Mouse (Mus musculus): ENCODE results near the gene Chd5. TPM values are rescaled to one million over a fixed set of nuclear protein-coding genes. Genes with fewer than 3 reads are reported as not detected.

Chd5 gene
- total RNA-seq, 2 experiments from 2014 or later: 6.9 to 9.7 TPM

DNA sequence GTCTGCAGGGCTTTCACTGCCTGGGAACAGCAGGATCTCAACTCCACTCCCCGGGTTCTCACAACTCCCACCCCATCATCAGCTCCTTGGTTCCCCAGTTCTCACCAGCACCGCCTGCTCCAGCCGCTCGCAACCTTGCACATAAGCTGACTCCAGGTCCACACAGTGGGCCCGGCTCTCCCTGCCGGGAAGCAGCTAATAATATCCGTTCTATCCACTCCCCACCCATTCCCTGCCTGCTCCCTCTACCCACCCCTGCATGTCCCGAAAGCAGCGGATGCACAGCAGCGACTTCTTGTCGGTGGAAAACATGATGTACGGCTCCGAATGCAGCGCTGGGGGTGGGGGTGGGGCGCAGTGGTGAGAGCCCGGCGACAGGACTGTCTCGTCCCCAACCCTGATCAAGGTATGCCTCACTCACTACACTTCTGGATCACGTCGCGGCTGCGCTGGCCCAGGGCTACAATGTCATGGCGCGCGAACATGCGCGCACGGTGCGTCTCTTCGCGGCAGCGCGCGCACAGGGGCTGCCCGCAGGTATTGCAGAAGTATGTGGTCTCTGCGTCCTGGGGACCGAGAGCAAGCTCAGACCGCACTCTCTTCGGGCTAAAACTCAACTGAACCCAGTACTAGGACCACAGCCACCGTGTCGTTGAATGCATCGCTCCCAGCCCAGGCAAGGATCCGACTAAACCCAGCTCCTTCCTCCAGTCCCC, 22.8 kb upstream of the Chd5 start:
- no peak for DNase-seq (ENCODE audit: low spot score in 2 of 2)

DNA sequence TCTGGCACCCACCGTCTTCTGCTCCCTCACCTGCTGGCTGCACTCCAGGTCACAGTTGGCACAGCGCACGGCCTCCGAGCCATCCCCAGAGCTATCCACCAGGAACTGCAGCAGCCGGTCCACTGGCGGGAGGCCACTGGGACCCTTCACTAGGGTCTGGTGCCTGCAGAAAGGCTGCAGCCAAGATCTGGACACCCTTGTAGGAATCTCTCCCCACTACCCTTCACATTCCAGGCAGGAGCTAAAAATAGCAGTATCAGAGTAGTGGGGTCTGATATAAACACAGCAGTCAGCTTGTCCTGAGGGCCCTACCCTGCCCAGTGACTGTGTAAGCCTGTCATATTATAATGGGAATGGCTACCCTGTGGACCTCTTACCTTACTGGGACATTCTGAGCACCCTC, 20.8 kb upstream of the Chd5 start:
- no peak for DNase-seq (ENCODE audit: low spot score in 2 of 2)

- peak; percentile 58 to 62 for DNase-seq (ENCODE audit: low spot score in 2 of 2)
These were observed 19.8 kb upstream of the Chd5 start, which contains the start of gene Rnf207 for GRCm38 (mm10) chr4:152318517-152319234. Gene Rnf207 (minus strand): TSS chr4:152318993.

GRCm38 (mm10) chr4:152321464-152321863, 17.0 kb upstream of the Chd5 start:
- no peak for DNase-seq (ENCODE audit: low spot score in 2 of 2)

DNA sequence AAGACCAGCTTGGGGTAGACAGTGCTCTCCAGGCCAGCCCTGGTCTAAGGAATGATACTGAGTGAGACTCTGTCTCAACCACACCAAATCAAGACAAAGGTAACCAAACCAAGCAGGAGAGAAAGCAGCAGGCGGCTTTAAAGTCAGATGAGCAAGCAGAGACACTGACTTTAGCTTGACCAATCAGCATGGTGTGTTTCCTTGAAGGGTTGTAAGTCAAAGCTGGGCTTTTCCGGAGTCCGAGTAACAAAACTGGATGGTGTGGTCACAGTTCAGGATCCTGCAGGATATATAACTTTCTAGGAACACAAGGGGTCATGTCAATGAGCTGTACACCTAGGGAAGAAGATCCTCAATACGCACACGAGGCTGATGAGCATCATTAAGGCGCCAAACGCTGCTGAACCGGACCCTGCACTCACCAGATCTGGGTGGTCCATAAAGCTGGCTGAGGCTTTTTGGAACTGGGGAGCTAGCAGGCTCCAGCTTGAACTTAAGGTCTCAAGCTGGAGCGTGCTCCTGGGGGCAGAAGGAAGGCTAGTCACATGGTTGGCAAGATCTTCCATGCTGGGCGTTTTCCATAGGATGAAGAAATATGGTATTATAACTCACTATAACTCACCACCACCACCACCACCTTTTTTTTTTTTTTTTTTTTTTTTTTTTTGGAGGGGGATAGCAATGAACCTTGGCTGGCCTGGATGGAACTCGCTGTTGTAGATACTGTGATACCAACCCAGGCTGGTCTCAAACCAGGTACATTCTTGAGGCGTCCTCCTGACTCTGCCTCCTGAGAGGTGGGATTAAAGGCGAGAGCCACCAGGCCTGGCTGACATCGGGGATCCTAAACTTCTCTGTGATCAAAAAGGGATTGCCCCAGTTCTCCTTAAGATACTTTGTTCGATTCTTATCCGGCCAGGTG, 13.5 kb upstream of the Chd5 start:
- no peak for DNase-seq (ENCODE audit: low spot score in 2 of 2)

- peak; percentile 82 to 83 for DNase-seq (ENCODE audit: low spot score in 2 of 2)
These were observed 12.7 kb upstream of the Chd5 start, which contains the start of gene Rpl22 for GRCm38 (mm10) chr4:152325574-152326411. Gene Rpl22 (plus strand): TSS chr4:152325742.

DNA sequence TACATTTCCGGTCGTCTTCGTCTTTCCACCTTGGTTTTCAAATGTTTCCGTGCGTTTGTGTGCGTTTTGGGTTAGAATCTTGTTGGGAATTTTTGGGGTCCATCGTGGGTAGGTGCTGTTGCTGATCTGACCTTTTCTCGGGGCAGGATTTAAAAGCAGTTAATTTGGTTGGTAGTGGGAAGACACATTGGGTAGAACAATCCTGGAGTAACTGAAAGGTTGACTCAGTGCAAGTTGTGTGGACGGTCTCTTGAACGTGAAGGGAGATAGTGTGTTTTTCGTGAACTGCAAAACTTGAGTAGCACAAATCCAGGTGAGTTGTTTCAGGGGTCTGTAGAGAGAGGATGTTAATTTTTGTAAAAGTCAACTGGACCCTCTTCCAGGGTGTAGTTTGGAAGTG, 11.9 kb upstream of the Chd5 start:
- no peak for DNase-seq (ENCODE audit: low spot score in 2 of 2)

- peak in 1 of 2 experiments; percentile 42 for DNase-seq (ENCODE audit: low spot score in 2 of 2)
These were observed 9.8 kb upstream of the Chd5 start for GRCm38 (mm10) chr4:152328691-152329090.

DNA sequence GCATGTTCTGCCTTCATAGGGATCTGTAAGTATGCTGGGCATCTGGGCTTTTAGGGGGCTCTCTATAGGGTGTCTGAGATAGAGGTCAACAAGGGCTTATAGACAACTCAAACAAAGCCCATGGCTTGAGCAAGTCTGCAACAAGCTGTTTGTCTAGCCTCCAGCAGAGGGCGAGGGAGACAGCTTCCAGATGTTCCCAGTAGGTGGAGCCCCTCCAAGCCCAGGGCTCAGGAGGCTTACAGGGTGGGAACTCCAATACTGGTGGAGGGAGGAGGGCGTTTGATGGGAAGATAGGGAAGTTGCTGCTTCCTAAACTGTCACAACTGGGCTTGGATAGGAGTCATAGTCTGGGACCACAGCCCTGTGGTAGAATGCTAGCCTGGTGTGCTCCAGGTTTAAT, 5.5 kb upstream of the Chd5 start:
- peak; percentile 45 to 48 for DNase-seq (ENCODE audit: low spot score in 2 of 2)

GRCm38 (mm10) chr4:152333587-152333986, 4.9 kb upstream of the Chd5 start:
- no peak for DNase-seq (ENCODE audit: low spot score in 2 of 2)

DNA sequence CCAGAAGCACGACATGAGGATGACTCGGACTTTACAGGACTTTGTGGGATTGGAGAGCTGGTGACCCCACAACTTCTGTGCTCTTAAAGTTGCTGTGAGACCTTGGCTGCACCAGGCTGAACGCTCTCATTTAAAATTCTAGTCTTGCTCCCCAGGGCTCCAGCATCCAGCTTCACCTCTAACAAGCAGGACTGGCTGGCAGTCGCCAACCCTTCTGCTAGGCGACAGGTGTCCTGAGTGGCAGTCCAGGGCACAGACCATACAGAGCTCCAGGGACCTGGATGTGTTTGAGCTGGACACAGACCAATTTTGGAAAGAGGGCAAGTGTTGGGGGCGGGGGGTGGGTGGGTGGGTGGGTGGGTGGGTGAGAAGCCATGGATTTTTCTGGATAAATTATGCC, 679 bp upstream of the Chd5 start:
- no peak for DNase-seq (ENCODE audit: low spot score in 2 of 2)

GRCm38 (mm10) chr4:152339293-152339790, 891 bp downstream of the Chd5 start:
- no peak for DNase-seq (ENCODE audit: low spot score in 2 of 2)

- DNase-seq (ENCODE audit: low spot score in 2 of 2): no peak
These were observed 2.3 kb downstream of the Chd5 start for GRCm38 (mm10) chr4:152340584-152341284.

- no peak for DNase-seq (ENCODE audit: low spot score in 2 of 2)
These were observed 4.8 kb downstream of the Chd5 start for GRCm38 (mm10) chr4:152343296-152343695.

DNA sequence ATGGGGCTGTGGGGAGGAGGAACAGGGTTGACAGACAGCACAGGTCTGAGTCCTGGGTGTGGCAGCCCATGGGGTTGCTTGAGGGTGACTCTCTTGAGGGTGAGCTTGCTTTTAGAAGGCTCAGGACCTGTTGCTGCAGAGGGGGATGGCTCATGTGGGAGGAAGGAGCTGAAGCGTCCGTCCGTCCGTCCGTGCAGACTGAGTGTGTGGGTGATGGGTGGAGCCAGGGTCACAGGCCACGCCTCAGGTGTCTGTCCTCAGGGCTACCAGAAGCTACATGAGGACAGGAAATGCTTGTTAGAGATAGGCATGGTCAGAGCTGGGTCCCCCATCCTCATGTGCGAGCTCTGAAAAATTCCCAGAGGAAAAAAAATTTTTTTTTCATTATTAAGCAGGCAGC, 6.2 kb downstream of the Chd5 start:
- DNase-seq (ENCODE audit: low spot score in 2 of 2): no peak

GRCm38 (mm10) chr4:152345120-152345889, 6.9 kb downstream of the Chd5 start:
- DNase-seq (ENCODE audit: low spot score in 2 of 2): no peak

DNA sequence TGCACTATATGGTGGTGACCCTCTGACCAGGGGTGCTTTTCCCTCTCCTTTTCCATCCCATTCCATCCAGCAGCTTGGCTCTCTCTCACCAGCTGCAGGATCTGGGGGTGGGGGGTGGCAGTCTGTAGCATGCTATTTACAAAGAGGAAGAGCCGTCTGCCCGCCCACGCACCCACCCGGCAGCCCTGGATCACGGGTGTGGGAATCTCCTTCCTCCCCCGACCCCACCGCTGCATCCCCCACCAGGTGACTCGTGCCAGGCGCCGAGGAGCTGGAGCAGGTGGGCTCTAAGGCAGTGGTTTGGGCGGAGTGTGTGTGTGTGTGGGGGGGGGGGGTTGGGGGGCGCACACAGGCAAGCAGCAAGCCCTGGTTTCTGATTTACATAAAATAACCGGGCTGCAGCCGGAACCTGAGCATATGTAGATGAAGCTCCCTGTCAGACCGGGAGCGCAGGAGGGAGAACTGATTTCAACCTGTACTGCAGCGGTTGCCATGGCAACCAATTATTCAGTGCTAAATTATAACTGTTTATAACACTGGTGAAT, 11.5 kb downstream of the Chd5 start:
- DNase-seq (ENCODE audit: low spot score in 2 of 2): no peak

- DNase-seq (ENCODE audit: low spot score in 2 of 2): no peak
These were observed 12.4 kb downstream of the Chd5 start for GRCm38 (mm10) chr4:152350722-152351421.

Measured in adrenal gland, adult 18-20 months (tissue).